Comparison of ENCODE assay signal across 8 mouse cellular contexts in genomic region chr13:31806890-31807735, GRCm38 (mm10). TPM values are rescaled to one million over a fixed set of nuclear protein-coding genes. Genes with fewer than 3 reads are reported as not detected.
DNase-seq lines count a peak whose midpoint lies in the region; ATAC-seq and TF ChIP-seq lines count a peak whose summit lies in the region.

No protein-coding gene starts in this region.

- no peaks in the 10 kb centered on the region for H3K36me3 ChIP-seq in forebrain, postnatal 0 days (ENCODE audit: insufficient read depth)
- H3K36me3 ChIP-seq in intestine, postnatal 0 days (ENCODE audit: control insufficient read depth, insufficient read depth): no peaks in the 10 kb centered on the region
- H3K36me3 ChIP-seq in midbrain, embryonic 13.5 days: no peaks in the 10 kb centered on the region

- H3K4me3 ChIP-seq in forebrain, postnatal 0 days (ENCODE audit: low read depth, low read length): peak overlapping the region; percentile 34
- peak overlapping the region; percentile 56 for H3K4me3 ChIP-seq in intestine, postnatal 0 days (ENCODE audit: low read depth, low read length)
- H3K4me3 ChIP-seq in midbrain, embryonic 13.5 days (replicated peaks): peak overlapping the region; percentile 46

- peak overlapping the region; percentile 31 for H3K9ac ChIP-seq in forebrain, postnatal 0 days
- H3K9ac ChIP-seq in intestine, postnatal 0 days (ENCODE audit: low read depth, low read length): 0 out of 2 replicates have a peak overlapping the region, but pooled peaks have one; percentile 27
- peak overlapping the region; percentile 55 for H3K9ac ChIP-seq in midbrain, embryonic 13.5 days (replicated peaks)

- H3K4me1 ChIP-seq in forebrain, postnatal 0 days (ENCODE audit: insufficient read depth): peaks cover 4% of the 10 kb centered on the region; the same call in 1 of the 2 replicates
- H3K4me1 ChIP-seq in intestine, postnatal 0 days (replicated peaks; ENCODE audit: control insufficient read depth, insufficient read depth, low read length): peaks cover 5% of the 10 kb centered on the region
- H3K4me1 ChIP-seq in midbrain, embryonic 13.5 days (replicated peaks): peaks cover 45% of the 10 kb centered on the region

- H3K4me2 ChIP-seq in forebrain, postnatal 0 days (ENCODE audit: low read depth): peak overlapping the region; percentile 63
- H3K4me2 ChIP-seq in intestine, postnatal 0 days (replicated peaks; ENCODE audit: low read depth): peak overlapping the region; percentile 98
- H3K4me2 ChIP-seq in midbrain, embryonic 13.5 days (replicated peaks): peak overlapping the region; percentile 88

- H3K27me3 ChIP-seq in forebrain, postnatal 0 days (ENCODE audit: insufficient read depth, low read length): peaks cover 71% of the 10 kb centered on the region
- peaks cover 94% of the 10 kb centered on the region for H3K27me3 ChIP-seq in intestine, postnatal 0 days (replicated peaks; ENCODE audit: control insufficient read depth, insufficient read depth, low read length)
- H3K27me3 ChIP-seq in midbrain, embryonic 13.5 days: peaks cover 91% of the 10 kb centered on the region

- intact Hi-C loops in left cerebral cortex, postnatal 36 days (cut with DNase I): loop anchor here (5.0 to 10.0 kb wide), 2 partner anchors 148 to 250 kb away; partner anchors contain the start of genes A530084C06Rik and Foxq1

- DNase-seq in left cerebral cortex, postnatal 36 days (ENCODE audit: low spot score in 2 of 2): peak; percentile 22 to 37
- DNase-seq in left cerebral cortex, adult 9 months (ENCODE audit: low spot score in 2 of 2): no peak
- peak; percentile 61 to 90 for DNase-seq in adrenal gland, adult (ENCODE audit: inconsistent age in 2 of 2, low spot score in 1 of 2)
- peak; percentile 43 for DNase-seq in forebrain, postnatal 0 days
- no peak for DNase-seq in layer of hippocampus, postnatal 10 days (ENCODE audit: low spot score in 2 of 2)
- DNase-seq in spleen, postnatal 36 days (ENCODE audit: low spot score in 2 of 2): no peak

- no peaks in the 10 kb centered on the region for H3K9me3 ChIP-seq in forebrain, postnatal 0 days (ENCODE audit: low read length)
- H3K9me3 ChIP-seq in intestine, postnatal 0 days (ENCODE audit: control insufficient read depth): no peaks in the 10 kb centered on the region
- H3K9me3 ChIP-seq in midbrain, embryonic 13.5 days: no peaks in the 10 kb centered on the region

- ATAC-seq in forebrain, postnatal 0 days: peak; percentile 40
- peak; percentile 23; the same call in 1 of the 2 replicates for ATAC-seq in intestine, postnatal 0 days
- ATAC-seq in midbrain, embryonic 13.5 days: peak; percentile 51

- peak overlapping the region; percentile 59 for H3K27ac ChIP-seq in forebrain, postnatal 0 days (ENCODE audit: low read depth, low read length)
- H3K27ac ChIP-seq in intestine, postnatal 0 days (ENCODE audit: low read depth, low read length): no peak overlapping the region
- peak overlapping the region; percentile 47; the same call in 1 of the 2 replicates for H3K27ac ChIP-seq in midbrain, embryonic 13.5 days

- 3% methylated on average over 91 of the region's 101 CpGs for WGBS in forebrain, postnatal 0 days
- under 1% methylated on average over 87 of the region's 101 CpGs for WGBS in intestine, postnatal 0 days
- WGBS in midbrain, embryonic 13.5 days: under 1% methylated on average over 95 of the region's 101 CpGs

- no peak for TF ChIP-seq CTCF in forebrain, postnatal 0 days (IDR thresholded peaks at IDR 0.05; ENCODE audit: low read depth)
- TF ChIP-seq CTCF in intestine, postnatal 0 days (IDR thresholded peaks at IDR 0.05; ENCODE audit: low read depth): no peak

RNA-seq across cellular contexts. Expression of gene Foxc1, which starts 0.7 kb away (rescaled TPM):
- total RNA-seq in left cerebral cortex, postnatal 36 days (2021): 1 to 10 TPM; 4.3 to 6.6 TPM
- total RNA-seq in forebrain, postnatal 0 days (2014; rRNA removed): 9.4 and 15.6 TPM in 2 replicates
- polyA plus RNA-seq in forebrain, postnatal 0 days (2015; fragmentation: Nextera tagmentation; extraction: Ambion mirVana): 1.9 and 2.3 TPM in 2 replicates
- polyA plus RNA-seq in intestine, postnatal 0 days (2015; fragmentation: Nextera tagmentation; extraction: Ambion mirVana): 0.08 and 0.12 TPM in 2 replicates
- 0.97 and 1.0 TPM in 2 replicates for polyA plus RNA-seq in midbrain, embryonic 13.5 days (2015; fragmentation: Nextera tagmentation; extraction: Ambion mirVana)
- 1 to 10 TPM; 5.6 to 6.2 TPM for total RNA-seq in layer of hippocampus, postnatal 10 days (2021)

Comparison
In these comparisons a context has a peak if more than half of its experiments do, and no peak if none do; other contexts are left out.
1. DNase-seq: peak in left cerebral cortex, postnatal 36 days (2 of 2), adrenal gland, adult (2 of 2) and forebrain, postnatal 0 days (single experiment); none in left cerebral cortex, adult 9 months (0 of 2), layer of hippocampus, postnatal 10 days (0 of 2) and spleen, postnatal 36 days (0 of 2).
2. Peak in every context shown above with its lines, with median percentiles within 50 percentile points of each other: ATAC-seq, H3K4me2 ChIP-seq, H3K4me3 ChIP-seq and H3K9ac ChIP-seq.